Mouse (Mus musculus): ENCODE measurements at regions not wholly inside any gene's neighbourhood (a gene's known extent, or its start where the extent isn't known, plus 50 kb on each side); places are given as distances from the start of the nearest gene placed in this dataset.

DNA sequence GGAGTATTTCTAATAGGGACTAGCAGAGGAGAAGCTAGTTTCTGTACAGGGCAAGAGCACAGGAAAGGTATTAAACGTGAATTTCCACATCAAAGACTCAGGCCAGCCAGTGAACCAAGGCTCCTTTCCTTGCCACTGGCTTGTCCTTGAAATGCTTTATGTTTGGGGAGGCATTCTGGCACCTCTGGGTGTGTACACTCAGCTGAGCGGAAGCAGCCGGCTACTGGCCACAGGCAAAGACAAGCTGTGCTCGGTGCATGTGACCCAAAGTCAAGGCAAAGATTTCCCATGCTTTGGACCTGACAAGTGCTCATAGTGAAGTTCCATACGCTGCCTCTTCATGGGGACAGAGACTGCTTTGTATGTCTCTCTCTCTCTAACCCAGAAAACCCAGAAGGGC lies 159.8 kb upstream of the Irx3 start:
- no peak for DNase-seq (ENCODE audit: low read depth, low spot score)

DNA sequence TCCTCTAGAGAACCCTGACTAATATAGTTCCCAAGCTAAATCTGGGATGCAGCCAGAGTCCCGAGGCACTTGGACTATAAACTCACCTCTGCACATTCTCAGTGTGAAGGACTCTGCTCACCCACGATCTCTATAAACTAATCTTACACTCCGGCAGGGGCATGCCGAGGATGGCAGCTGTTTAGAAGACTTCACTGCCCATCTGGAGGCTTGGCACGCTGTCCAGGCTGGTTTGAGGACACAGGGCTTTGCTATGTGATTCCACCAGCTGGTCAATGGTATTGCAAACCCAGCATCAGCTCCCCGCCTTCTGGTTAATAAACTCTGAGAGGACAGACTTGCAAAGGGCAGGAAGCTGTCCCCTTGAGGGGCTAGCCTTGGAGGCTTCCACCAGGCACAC lies 153.3 kb upstream of the Irx3 start:
- no peak for DNase-seq (ENCODE audit: low read depth, low spot score)

DNA sequence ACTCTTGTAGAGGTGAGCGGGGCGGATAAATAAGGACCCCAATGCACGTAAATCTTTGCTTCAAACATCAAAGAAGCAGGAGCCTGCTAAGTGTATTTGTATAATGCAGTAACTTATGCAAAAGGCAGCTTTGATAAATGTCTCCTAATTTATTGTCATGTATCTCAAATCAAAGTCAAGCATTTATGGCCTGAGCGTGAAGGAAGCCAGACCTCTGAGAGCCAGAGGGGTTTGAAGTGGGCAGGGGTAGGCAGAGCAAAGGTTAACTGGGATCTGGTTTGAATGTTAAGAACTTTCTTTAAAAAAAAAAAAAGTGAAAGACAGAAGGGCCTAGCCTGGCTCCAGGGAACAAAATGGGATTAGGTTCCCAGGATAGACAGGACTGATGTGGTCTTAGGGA lies 151.1 kb upstream of the Irx3 start:
- DNase-seq (ENCODE audit: low read depth, low spot score): no peak

DNA sequence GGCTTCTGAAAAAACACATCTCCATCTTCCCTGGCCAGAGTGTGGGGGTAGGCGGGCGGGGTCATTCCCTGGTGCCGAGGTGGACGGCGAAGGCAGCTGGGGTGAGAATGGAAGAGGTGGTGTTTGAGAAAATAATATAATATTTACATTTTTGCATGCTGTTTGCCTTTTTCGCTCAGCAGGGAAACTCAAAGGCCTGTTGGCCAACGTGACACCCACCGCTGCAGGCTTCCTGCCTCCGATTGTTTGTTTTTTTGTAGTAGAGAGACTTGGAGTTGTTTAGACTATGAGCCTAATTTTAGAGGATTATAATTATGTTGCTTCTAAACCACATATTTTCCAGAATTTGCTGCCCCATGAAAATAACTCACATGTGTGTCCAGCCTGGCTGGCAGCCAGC lies 147.2 kb upstream of the Irx3 start:
- DNase-seq (ENCODE audit: low read depth, low spot score): no peak

DNA sequence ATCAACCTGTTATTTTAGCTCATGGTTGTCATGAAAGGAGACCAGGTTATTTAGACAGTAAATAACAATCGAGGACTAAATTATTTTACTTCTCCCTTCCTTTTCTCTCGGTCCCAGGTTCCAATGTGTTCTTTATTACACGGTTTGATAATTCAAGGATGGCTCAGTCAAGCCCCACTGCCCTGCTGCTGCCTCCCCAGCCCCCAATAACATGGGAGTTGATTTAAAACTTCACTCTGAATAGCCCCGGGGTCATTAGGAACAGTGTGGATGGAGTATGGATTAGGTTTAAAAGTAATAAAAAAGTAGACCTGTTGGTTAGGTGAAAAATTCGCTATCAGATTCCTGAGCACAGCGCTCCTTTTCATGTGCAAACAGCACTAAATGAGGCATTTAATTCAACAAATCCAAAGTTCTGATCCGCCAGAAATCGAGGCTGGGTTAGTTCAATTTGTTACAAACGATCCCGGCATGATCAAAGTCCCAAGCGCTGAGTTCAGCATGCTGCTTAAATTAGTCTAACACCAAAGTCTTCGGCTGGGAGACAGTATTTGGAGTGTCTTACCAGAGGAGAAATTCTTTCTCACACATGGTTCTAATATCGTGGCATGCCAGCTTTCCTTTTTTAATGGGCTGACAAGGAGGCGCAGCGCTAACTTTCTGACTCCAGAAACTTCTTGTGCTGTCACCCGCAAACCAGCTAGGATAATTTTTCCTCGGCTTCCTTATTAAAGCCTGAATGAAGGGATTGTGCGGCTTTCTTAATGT lies 146.5 kb upstream of the Irx3 start:
- no peak for DNase-seq (ENCODE audit: low read depth, low spot score)

DNA sequence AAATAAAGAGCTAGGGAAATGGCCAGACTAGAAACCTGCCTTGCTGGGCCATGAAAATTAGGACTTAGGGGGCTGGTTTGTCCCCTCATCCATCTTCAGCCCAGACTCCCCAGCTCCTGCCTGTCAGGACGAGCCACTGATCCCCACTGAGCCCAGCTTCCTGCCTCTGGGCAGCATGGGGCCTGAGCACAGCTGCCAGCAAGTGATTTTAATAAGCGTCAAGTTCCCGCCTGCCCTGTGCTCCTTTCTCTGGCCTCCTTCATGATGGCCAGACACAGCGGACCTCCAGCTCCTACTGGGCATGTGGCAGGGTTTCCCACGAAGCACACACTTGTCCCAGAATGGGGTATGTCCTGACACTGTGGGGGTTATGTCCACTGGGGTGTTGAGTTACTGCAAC lies 139.1 kb upstream of the Irx3 start:
- DNase-seq (ENCODE audit: low read depth, low spot score): no peak

DNA sequence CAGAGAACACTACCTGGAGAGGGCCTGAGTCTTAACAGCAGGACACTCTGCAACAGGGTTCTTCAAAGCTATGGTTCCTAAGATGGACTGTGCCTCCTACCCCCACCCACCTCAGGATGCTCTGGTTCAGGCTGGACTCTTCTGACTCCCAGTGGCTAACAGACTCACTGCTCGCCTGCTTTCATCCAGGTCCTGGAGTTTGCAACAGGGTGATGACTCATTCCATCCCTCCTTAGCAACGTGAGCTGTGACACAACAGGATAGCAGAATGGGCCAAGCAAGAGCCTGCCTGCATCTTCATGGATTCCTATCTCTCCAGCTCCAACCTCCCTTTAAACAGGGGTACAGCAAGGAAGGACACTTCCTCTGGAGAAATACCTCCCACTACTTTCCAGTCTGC lies 135.4 kb upstream of the Irx3 start:
- no peak for DNase-seq (ENCODE audit: low read depth, low spot score)

DNA sequence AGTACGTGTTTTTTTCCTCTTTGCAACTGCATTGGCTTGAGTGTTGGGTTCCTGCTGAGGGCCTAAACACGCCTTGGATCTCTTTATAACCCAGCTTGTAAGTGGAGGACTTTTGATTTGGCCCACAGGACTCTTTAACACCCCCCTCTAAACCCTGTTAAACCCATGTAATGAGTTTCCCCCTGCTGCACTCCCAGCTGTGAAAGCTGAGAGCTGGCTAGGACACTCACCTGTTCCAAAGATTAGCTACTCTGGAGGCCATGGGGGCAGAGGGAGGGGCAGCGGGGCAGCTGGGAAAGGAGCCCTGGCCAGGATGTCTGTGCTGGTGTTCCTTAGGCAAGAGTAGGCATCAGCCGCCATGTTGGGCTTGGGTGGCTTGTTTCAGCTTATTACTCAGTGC lies 128.7 kb upstream of the Irx3 start:
- DNase-seq (ENCODE audit: low read depth, low spot score): no peak

DNA sequence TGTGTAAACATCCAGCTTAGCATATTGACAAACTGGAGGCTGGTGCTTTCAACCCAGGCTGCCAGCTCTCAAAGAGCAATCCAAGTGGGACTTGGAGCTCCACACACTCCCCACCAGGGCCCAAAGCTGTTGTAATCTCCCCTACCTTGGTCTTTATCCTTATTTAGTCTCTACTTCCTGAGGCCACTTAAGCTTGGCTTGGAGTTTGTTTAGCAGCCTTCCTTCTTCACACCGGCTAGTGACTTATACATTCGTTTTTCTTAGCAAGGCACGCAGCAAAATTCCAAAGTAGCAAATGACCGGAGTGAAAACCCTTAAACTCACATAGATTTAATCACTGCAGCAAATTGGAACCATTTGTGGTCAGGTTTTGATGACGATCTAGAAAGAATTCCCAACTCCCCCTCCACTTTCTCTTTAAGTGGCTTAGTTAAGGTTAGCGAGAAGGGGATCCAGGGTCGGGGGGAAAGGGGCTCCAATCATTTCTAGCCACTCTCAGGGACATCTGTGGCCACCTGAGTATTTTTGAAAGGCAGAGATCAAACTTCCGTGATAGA lies 124.2 kb upstream of the Irx3 start:
- no peak for DNase-seq (ENCODE audit: low read depth, low spot score)

DNA sequence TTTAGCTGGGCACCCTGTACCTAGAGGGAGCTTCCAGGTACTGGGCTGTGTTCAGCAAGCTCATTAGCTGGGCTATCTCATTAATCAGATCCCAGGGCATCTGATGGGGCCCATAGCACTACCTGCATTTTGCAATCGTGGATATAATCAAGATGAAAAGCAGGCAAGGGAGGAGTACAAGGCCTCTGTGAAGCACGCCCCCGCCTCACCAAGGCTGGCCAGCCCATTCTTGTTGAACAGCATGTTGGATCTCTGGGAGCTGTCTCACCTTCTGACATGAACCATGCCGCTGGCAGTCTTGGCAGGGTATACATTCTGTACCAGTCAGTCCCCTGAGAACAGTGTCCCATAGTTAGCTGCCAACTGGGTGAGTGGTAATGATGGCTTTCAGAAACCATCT lies 122.3 kb upstream of the Irx3 start:
- no peak for DNase-seq (ENCODE audit: low read depth, low spot score)

DNA sequence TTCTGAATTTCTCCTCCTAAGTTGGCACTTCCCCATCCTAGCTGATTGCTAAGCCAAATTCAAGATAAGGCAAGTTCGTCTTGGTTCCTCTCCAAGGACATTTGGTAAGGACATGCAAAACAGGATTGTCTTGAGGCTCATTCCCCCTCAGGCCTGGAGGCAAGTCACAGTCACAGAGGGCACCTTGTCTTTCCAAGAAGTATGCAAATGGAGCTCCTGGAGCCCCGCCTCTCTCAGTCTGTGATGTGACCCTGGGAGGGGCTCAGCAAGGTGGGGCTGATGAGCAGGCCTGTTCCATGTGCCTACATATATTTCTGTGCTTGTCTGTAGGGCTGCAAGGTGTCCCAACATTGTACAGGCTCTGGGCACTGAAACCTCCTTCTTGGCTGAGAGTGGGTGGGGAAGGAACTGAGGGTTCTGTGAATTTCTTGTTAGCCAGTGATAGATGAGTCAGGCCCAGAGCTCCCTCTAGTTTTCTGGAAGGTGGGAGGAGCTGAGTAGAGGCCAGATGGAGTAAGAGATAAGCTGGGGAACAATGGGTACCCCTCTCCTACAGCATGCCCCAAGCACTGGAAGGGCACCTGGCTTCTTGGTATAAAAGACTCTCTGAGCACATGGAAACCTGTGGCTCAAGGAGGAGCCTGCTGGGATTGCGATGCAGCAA lies 120.5 kb upstream of the Irx3 start:
- peak; percentile 63 for DNase-seq (ENCODE audit: low read depth, low spot score)

DNA sequence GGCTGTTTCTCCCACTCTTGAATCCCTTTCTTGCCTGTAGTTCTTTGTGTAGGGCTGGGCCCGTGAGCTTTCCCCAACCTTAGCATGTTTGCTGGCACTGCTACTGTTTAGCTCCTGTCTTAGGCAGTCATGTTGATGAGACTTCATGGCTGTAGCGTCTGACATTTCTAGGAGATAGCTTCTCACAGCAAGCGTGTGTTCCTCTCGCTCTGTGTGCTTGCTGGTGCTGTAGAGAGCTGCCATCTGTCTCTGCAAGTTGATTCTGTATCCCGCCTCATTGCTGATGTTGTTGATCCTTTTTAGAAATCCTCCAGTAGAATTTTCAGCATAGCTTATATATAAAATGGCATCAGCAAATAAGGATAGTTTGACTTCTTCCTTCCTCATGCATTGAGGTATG lies 116.0 kb upstream of the Irx3 start:
- DNase-seq (ENCODE audit: low read depth, low spot score): no peak

DNA sequence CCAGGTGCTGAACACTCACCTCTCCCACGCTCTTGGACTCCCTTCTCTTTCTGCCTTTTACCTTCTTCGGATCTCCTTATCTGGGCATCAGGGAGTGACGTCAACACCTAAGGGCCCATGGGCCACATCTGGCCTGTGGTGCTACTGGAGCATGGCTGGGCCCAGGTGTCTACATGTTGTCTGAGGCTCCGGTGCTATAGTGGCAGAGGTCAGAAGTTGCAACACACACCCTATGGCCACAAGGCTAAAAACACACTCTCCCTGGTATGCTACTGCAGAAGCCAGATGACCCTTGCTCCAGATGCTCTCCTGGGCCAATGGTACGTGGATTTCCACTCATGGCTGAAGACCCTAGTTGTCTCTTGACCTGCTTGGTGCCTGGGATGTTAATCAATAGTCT lies 112.1 kb upstream of the Irx3 start:
- DNase-seq (ENCODE audit: low read depth, low spot score): no peak

DNA sequence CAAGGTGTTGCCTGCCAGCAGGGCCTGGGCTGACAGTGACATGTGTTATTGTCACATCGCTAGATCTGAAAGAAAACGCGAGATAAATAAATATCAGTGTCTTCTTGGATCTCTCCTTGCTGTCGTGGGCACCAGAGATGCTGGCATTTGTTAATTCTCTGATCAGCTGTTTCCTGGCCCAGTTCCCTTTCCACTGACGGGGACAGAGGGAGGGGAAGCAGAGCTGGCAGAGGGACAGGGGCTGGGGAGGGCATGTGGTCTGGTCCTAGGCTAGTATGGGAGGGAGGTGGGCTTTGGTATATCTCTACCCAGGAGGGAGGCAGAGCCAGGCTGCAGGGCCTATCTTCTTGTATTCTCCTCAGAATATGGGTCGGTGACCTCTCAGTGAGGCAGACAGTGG lies 111.3 kb upstream of the Irx3 start:
- no peak for DNase-seq (ENCODE audit: low read depth, low spot score)

DNA sequence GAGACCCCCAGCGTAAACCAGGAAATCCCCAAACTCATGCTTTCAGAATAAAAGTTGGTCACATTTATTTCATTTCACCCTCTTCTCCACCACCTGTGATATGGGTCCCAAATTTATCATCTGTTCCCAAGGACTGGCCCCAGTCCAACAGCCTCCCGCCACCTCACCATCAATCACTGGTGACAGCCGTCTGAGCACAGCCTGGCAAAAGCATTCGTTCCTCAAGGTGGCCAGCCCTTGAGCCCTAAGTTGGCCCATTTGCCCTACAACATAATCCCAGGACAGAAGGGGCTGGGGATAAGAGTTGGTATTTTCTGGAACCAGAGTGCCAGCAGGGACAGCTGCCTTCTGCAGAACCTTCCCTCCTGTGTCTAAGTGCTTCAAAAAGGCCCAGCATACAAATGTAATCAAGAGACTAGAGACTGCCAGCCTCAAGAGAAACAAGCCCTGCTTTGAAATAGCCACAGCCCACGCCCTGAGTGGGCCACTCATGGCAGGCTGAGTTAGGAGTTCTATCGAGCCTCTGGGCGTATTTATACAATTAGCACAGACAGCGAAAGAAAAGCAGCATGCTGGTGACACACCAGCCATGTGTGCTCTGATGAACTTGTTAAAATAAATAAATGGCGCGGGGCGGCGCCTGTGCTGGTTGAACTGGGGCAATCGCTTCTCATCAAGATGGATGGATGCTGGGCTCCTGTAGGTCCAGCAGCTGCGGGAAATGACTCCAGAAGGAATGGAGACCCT lies 107.9 kb upstream of the Irx3 start:
- no peak for DNase-seq (ENCODE audit: low read depth, low spot score)

DNA sequence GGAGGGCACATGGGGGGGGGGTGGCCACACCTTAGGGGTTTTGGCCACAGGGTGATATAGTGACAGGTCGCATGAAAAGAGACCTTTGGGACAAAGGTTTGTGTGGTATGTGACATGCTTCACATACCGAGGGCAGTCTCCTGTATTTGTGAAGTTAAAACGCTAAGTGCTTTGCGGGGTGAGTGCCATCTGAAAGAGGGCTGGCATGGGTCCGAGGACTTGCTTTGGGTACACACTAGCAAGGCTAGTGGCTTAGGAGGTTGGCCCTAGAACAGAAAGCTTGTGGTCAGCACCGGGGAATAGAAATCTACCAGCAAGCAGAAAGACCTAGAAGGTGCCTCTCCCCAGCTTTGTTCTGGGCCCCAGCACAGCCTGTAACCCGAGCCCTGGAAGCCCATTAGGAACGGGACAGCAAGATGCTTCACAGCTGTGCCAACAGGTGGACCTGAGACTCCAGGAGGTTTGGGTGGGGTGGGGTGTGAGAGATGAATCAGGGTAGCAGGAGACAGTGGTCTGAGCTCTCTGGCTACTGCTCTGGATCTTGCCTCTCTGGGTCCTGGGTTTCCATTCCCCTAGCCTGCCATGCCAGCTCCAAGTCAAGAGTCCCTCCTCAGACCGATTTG lies 107.0 kb upstream of the Irx3 start:
- DNase-seq (ENCODE audit: low read depth, low spot score): no peak

DNA sequence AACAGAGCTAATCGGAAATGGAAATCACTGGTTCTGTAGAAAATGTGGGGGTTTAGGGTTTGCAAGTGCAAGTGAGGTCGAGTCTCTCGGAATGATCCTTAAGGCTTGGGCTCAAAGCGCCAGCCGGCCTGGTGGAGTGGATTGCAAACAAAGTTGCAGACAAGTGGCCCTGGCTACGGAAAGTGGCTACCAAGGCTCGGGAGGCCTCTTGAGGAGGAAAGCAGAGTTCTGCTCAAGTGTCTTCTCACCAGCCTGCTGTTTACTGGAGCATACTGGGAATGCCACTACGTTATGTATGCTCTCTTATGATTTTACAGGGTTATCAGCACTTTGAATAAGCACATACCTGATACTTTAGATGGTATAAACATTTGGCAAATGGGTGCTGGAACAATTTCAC lies 105.3 kb upstream of the Irx3 start:
- DNase-seq (ENCODE audit: low read depth, low spot score): no peak

DNA sequence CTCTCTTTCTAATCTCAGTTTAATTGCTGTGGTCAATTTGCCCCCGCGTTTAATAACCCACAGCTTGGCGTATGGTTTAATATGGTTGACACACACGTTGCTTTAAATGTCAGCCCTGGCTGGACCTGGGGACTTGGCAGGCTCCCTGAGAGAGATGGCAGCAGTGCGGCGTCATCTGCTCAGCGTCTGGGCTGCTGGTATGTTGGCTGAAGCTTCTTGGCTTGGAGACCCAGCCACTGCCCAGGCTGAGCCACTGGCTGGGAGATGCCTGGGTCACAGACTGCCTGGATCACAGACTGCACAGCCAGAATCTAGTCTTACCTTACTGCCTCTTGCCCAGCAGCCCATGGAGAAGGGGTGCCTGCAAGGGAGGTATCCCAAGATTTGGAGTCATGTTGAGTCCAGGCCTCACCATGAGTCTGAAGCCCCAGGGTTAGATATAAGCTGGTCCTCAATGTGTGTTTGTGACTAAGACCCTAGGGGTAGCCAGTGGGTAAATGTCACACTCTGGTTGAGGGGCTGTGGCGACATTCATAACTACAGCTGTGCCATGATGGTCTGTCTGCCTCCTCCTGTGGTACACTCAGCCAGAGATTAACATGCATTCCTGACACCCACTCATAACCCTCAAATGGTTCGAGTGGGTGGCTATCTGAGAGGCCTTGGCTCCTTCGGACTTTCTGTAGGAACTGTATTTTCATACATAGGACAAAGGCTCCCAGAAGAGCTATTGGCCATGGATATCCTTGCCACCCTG lies 99.8 kb upstream of the Irx3 start:
- no peak for DNase-seq (ENCODE audit: low read depth, low spot score)

DNA sequence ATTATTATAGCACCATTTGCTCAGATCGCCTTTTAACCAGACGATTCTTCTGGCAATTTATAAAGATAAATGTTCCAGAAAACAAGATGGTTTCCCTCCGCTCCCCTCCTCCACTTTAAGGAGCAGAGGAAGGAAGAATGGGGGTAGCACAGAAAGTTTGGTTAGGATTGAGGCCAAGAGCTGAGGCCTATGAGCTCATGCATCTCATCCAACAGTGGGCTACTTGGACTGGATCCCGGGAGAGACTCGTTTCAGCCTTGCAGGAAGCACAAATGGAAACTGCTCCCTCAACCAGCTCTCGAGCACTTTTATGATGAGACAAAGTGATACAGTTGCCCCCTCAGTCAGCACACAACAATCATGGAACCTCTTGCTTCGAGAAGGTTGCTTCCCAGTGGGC lies 97.9 kb upstream of the Irx3 start:
- DNase-seq (ENCODE audit: low read depth, low spot score): no peak

DNA sequence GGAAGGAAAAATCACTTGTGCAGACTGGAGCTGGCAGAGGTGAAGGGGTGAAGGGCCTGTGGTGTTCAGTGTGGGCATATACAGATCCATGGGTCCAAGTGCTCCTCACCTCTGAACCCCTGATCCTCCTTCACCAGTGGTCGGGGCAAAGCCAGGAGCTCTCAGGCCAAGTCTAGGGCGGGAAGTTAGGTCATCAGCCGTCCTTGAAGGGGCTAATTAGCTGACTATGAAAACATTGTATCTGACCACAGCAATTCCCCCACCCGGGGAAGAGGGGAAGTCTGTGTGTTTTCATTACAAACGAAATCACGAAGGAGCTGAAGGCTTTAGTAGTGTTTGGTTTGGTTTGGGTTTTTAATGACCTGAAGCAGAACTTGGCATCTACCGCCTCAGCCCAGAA lies 95.5 kb upstream of the Irx3 start:
- no peak for DNase-seq (ENCODE audit: low read depth, low spot score)

DNA sequence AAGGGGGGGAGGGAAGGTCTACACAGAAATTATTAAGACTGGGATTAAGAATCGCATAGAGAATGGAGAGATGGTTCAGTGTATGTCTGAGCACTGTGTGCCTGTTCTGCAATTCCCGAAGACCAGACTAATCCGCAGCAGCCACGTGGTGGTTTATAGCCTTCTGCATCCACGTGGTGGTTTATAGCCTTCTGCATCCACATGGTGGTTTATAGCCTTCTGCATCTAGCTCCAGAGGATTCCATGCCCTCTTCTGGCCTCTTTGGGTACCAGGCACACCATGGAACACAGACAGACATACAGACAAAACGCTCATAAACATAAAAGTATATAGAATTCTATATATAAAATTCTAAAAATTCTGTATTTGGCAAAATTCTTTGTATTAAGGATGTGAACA lies 94.1 kb upstream of the Irx3 start:
- DNase-seq (ENCODE audit: low read depth, low spot score): no peak
